Mouse (Mus musculus): ENCODE measurements at regions not wholly inside any gene's neighbourhood (a gene's known extent, or its start where the extent isn't known, plus 50 kb on each side); places are given as distances from the start of the nearest gene placed in this dataset.

DNA sequence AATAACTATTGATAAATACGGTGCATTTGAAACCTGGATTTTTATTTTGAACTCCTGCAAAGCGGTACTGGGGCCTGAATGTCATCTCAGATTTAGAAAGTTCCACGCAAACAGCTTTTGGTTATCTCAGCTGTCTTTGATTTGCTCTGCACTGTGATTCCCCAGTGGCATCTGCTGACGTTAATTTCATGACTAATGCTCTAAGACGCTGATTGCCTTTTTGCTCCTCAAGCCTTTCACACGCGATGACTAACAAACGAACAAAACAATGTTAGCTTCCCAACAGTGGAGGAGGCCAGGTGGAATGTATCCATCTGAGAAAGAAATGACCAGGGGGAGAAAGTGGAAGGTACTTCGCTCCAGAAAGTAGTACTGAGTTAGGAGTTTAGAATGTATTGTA is 586.1 kb upstream of the Slit2 start:
- TF ChIP-seq POLR2A (IDR thresholded peaks at IDR 0.05; ENCODE audit: extremely low read depth, insufficient read depth, low read length): no peak
- TF ChIP-seq CTCF (IDR thresholded peaks at IDR 0.05; ENCODE audit: extremely low read depth, insufficient read depth, low read length): no peak

All from cortical plate, adult 2 months (tissue).